Mouse (Mus musculus) right cerebral cortex, adult 2 months (tissue): ENCODE measurements around the gene Rfx8.

Source experiments
- DNase-seq, 2 experiments: peaks; one replicate each; pipeline ENCODE4 v3.0.0; 2021 to 2022; ENCODE audit warnings: low spot score in 2 of 2

Gene Rfx8

GRCm38 (mm10) chr1:39720632-39721350 lies at the start of gene Rfx8:
TSS of gene Rfx8 (minus strand) at chr1:39720997.
- DNase-seq: no peak

GRCm38 (mm10) chr1:39770436-39770835 lies 49.6 kb upstream of the Rfx8 start:
- DNase-seq: no peak

GRCm38 (mm10) chr1:39768017-39768416 lies 47.2 kb upstream of the Rfx8 start:
- no peak for DNase-seq

- no peak for DNase-seq
Observed at GRCm38 (mm10) chr1:39765854-39766493, 45.2 kb upstream of the Rfx8 start.

- peak; percentile 78 to 89 for DNase-seq
Observed at GRCm38 (mm10) chr1:39762025-39762370, 41.2 kb upstream of the Rfx8 start.

GRCm38 (mm10) chr1:39761211-39762024 lies 40.6 kb upstream of the Rfx8 start:
- DNase-seq: peak; percentile 65 to 67

GRCm38 (mm10) chr1:39760181-39760715 lies 39.5 kb upstream of the Rfx8 start:
- DNase-seq: no peak

GRCm38 (mm10) chr1:39759231-39760175 lies 38.7 kb upstream of the Rfx8 start:
- DNase-seq: no peak

- no peak for DNase-seq
Observed at GRCm38 (mm10) chr1:39758244-39758643, 37.4 kb upstream of the Rfx8 start.

GRCm38 (mm10) chr1:39756952-39757351 lies 36.2 kb upstream of the Rfx8 start:
- DNase-seq: no peak

GRCm38 (mm10) chr1:39754224-39754957 lies 33.6 kb upstream of the Rfx8 start:
- no peak for DNase-seq

GRCm38 (mm10) chr1:39751537-39751936 lies 30.7 kb upstream of the Rfx8 start:
- DNase-seq: no peak

GRCm38 (mm10) chr1:39749664-39750063 lies 28.9 kb upstream of the Rfx8 start:
- DNase-seq: no peak

GRCm38 (mm10) chr1:39749214-39749613 lies 28.4 kb upstream of the Rfx8 start:
- DNase-seq: no peak

GRCm38 (mm10) chr1:39748666-39749065 lies 27.9 kb upstream of the Rfx8 start:
- no peak for DNase-seq

- no peak for DNase-seq
Observed at GRCm38 (mm10) chr1:39746464-39746863, 25.7 kb upstream of the Rfx8 start.

GRCm38 (mm10) chr1:39740948-39741347 lies 20.2 kb upstream of the Rfx8 start:
- DNase-seq: peak; percentile 16 to 27

GRCm38 (mm10) chr1:39740002-39740401 lies 19.2 kb upstream of the Rfx8 start:
- DNase-seq: no peak

- no peak for DNase-seq
Observed at GRCm38 (mm10) chr1:39735927-39736604, 15.3 kb upstream of the Rfx8 start.

GRCm38 (mm10) chr1:39735493-39735892 lies 14.7 kb upstream of the Rfx8 start:
- no peak for DNase-seq
